In genomic region chr10:60134201-60134600, GRCm38 (mm10) we compare ENCODE assay signal across 24 mouse cellular contexts. TPM values are rescaled to one million over a fixed set of nuclear protein-coding genes. Genes with fewer than 3 reads are reported as not detected.
DNase-seq lines count a peak whose midpoint lies in the region; ATAC-seq lines count a peak whose summit lies in the region.
"Had no signal": no experiment of that assay in that cellular context is flagged by ENCODE, and none has a peak within 500 bp of the region (broad histone marks: within the 10 kb centered on the region; RNA-seq: fewer than 3 reads in every experiment).

No protein-coding gene starts in this region.

- H3K9ac ChIP-seq in hindbrain, embryonic 12.5 days = no peak overlapping the region
- H3K9ac ChIP-seq in neural tube, embryonic 15.5 days (replicated peaks) = no peak overlapping the region
- H3K9ac ChIP-seq in limb, embryonic 13.5 days = no peak overlapping the region
- no peak overlapping the region for H3K9ac ChIP-seq in forebrain, embryonic 13.5 days
- H3K9ac ChIP-seq: forebrain, embryonic 12.5 days; limb, embryonic 15.5 days; liver, embryonic 14.5 days had no signal

- H3K4me3 ChIP-seq in hindbrain, embryonic 10.5 days = no peak overlapping the region
- H3K4me3 ChIP-seq in hindbrain, embryonic 12.5 days = no peak overlapping the region
- no peak overlapping the region for H3K4me3 ChIP-seq in neural tube, embryonic 15.5 days (replicated peaks)
- H3K4me3 ChIP-seq in embryonic facial prominence, embryonic 10.5 days = no peak overlapping the region
- no peak overlapping the region for H3K4me3 ChIP-seq in limb, embryonic 13.5 days
- H3K4me3 ChIP-seq in forebrain, embryonic 13.5 days = no peak overlapping the region
- H3K4me3 ChIP-seq: forebrain, embryonic 12.5 days; heart, embryonic 10.5 days; layer of hippocampus, adult 2 months; limb, embryonic 15.5 days had no signal

- no peaks in the 10 kb centered on the region for H3K9me3 ChIP-seq in hindbrain, embryonic 10.5 days
- H3K9me3 ChIP-seq in hindbrain, embryonic 12.5 days (replicated peaks) = no peaks in the 10 kb centered on the region
- no peaks in the 10 kb centered on the region for H3K9me3 ChIP-seq in neural tube, embryonic 15.5 days (replicated peaks)
- no peaks in the 10 kb centered on the region for H3K9me3 ChIP-seq in embryonic facial prominence, embryonic 10.5 days
- no peaks in the 10 kb centered on the region for H3K9me3 ChIP-seq in limb, embryonic 13.5 days
- no peaks in the 10 kb centered on the region for H3K9me3 ChIP-seq in forebrain, embryonic 13.5 days (replicated peaks)
- H3K9me3 ChIP-seq: forebrain, embryonic 12.5 days; heart, embryonic 10.5 days; limb, embryonic 15.5 days had no signal

- H3K4me1 ChIP-seq in hindbrain, embryonic 10.5 days (replicated peaks) = peaks cover 20% of the 10 kb centered on the region
- peaks cover 4% of the 10 kb centered on the region; the same call in 1 of the 2 replicates for H3K4me1 ChIP-seq in hindbrain, embryonic 12.5 days
- 0 out of 2 replicates have a peak, but pooled peaks cover 9% of the 10 kb centered on the region for H3K4me1 ChIP-seq in neural tube, embryonic 15.5 days
- peaks cover 20% of the 10 kb centered on the region for H3K4me1 ChIP-seq in embryonic facial prominence, embryonic 10.5 days
- peaks cover 15% of the 10 kb centered on the region for H3K4me1 ChIP-seq in limb, embryonic 13.5 days
- H3K4me1 ChIP-seq in forebrain, embryonic 13.5 days = no peaks in the 10 kb centered on the region

- H3K27ac ChIP-seq in hindbrain, embryonic 10.5 days = peak overlapping the region; percentile 26; the same call in 1 of the 2 replicates
- no peak overlapping the region for H3K27ac ChIP-seq in hindbrain, embryonic 12.5 days
- 0 out of 2 replicates have a peak overlapping the region, but pooled peaks have one; percentile 13 for H3K27ac ChIP-seq in neural tube, embryonic 15.5 days (replicated peaks)
- H3K27ac ChIP-seq in embryonic facial prominence, embryonic 10.5 days (replicated peaks) = peak overlapping the region; percentile 36
- no peak overlapping the region for H3K27ac ChIP-seq in limb, embryonic 13.5 days
- no peak overlapping the region for H3K27ac ChIP-seq in forebrain, embryonic 13.5 days
- H3K27ac ChIP-seq: forebrain, embryonic 12.5 days; layer of hippocampus, adult 2 months; limb, embryonic 15.5 days; liver, embryonic 14.5 days had no signal

- peaks cover 21% of the 10 kb centered on the region for H3K36me3 ChIP-seq in hindbrain, embryonic 10.5 days
- H3K36me3 ChIP-seq in hindbrain, embryonic 12.5 days = no peaks in the 10 kb centered on the region; the same call in none of the 2 replicates
- peaks cover 30% of the 10 kb centered on the region for H3K36me3 ChIP-seq in neural tube, embryonic 15.5 days
- H3K36me3 ChIP-seq in embryonic facial prominence, embryonic 10.5 days (replicated peaks) = no peaks in the 10 kb centered on the region
- H3K36me3 ChIP-seq in limb, embryonic 13.5 days = no peaks in the 10 kb centered on the region
- H3K36me3 ChIP-seq in forebrain, embryonic 13.5 days (ENCODE audit: poor library complexity, severe bottlenecking) = peaks cover 16% of the 10 kb centered on the region; the same call in 1 of the 2 replicates
- H3K36me3 ChIP-seq: forebrain, embryonic 12.5 days; heart, embryonic 10.5 days had no signal

- 49% methylated on average over 9 of the region's 9 CpGs for WGBS in hindbrain, embryonic 10.5 days
- WGBS in hindbrain, embryonic 12.5 days = 54% methylated on average over 9 of the region's 9 CpGs
- 63% methylated on average over 9 of the region's 9 CpGs for WGBS in neural tube, embryonic 15.5 days
- WGBS in embryonic facial prominence, embryonic 10.5 days = 53% methylated on average over 9 of the region's 9 CpGs
- WGBS in limb, embryonic 13.5 days = 51% methylated on average over 9 of the region's 9 CpGs
- 51% methylated on average over 9 of the region's 9 CpGs for WGBS in forebrain, embryonic 13.5 days

- H3K4me2 ChIP-seq in hindbrain, embryonic 12.5 days (replicated peaks) = no peak overlapping the region
- no peak overlapping the region for H3K4me2 ChIP-seq in neural tube, embryonic 15.5 days
- peak overlapping the region; percentile 38; the same call in 1 of the 2 replicates for H3K4me2 ChIP-seq in limb, embryonic 13.5 days (replicated peaks)
- no peak overlapping the region for H3K4me2 ChIP-seq in forebrain, embryonic 13.5 days
- H3K4me2 ChIP-seq: forebrain, embryonic 12.5 days; midbrain, embryonic 11.5 days had no signal

- DNase-seq in hindbrain, embryonic 10.5 days (ENCODE audit: low spot score) = no peak
- DNase-seq in neural tube, embryonic 10.5 days (ENCODE audit: extremely low spot score, low spot score) = no peak
- no peak for DNase-seq in embryonic facial prominence, embryonic 10.5 days (ENCODE audit: low spot score)
- no peak for DNase-seq in thymus, postnatal 14 days
- DNase-seq: adrenal gland, postnatal 14 days; cerebellum, adult 8-10 months; gastrocnemius, postnatal 10 days; kidney, adult 8-10 months; kidney, postnatal 25 days; right cerebral cortex, postnatal 25 days; spleen, adult 18-20 months; thymus, postnatal 25 days had no signal

- ATAC-seq in hindbrain, embryonic 12.5 days (ENCODE audit: low FRiP score) = no peak
- no peak for ATAC-seq in neural tube, embryonic 15.5 days (ENCODE audit: low FRiP score)
- no peak for ATAC-seq in limb, embryonic 13.5 days (ENCODE audit: low FRiP score, low read depth)
- no peak for ATAC-seq in forebrain, embryonic 13.5 days
- ATAC-seq: CD4-positive, CD25-positive, alpha-beta regulatory T cell, adult 4 months; lung, postnatal 0 days had no signal

- H3K27me3 ChIP-seq in hindbrain, embryonic 10.5 days (ENCODE audit: insufficient read depth, poor library complexity, severe bottlenecking) = no peaks in the 10 kb centered on the region
- no peaks in the 10 kb centered on the region for H3K27me3 ChIP-seq in hindbrain, embryonic 12.5 days
- H3K27me3 ChIP-seq in neural tube, embryonic 15.5 days (replicated peaks) = no peaks in the 10 kb centered on the region
- H3K27me3 ChIP-seq in embryonic facial prominence, embryonic 10.5 days (replicated peaks; ENCODE audit: low read depth, poor library complexity, severe bottlenecking) = no peaks in the 10 kb centered on the region
- no peaks in the 10 kb centered on the region for H3K27me3 ChIP-seq in limb, embryonic 13.5 days
- no peaks in the 10 kb centered on the region for H3K27me3 ChIP-seq in forebrain, embryonic 13.5 days
- H3K27me3 ChIP-seq: forebrain, embryonic 12.5 days; limb, embryonic 15.5 days had no signal

RNA-seq across cellular contexts. Expression of gene Spock2, which starts 28.2 kb away (rescaled TPM):
- 17.7 and 20.4 TPM in 2 replicates for polyA plus RNA-seq in hindbrain, embryonic 10.5 days (2016; fragmentation: Nextera tagmentation; extraction: Ambion mirVana)
- 35.4 and 38.6 TPM in 2 replicates for polyA plus RNA-seq in hindbrain, embryonic 12.5 days (2016; fragmentation: Nextera tagmentation; extraction: Ambion mirVana)
- 114 and 122 TPM in 2 replicates for polyA plus RNA-seq in neural tube, embryonic 15.5 days (2015; fragmentation: Nextera tagmentation; extraction: Ambion mirVana)
- polyA plus RNA-seq in embryonic facial prominence, embryonic 10.5 days (2016; fragmentation: Nextera tagmentation; extraction: Ambion mirVana) = 8.6 and 8.9 TPM in 2 replicates
- polyA plus RNA-seq in limb, embryonic 13.5 days (2015; fragmentation: Nextera tagmentation; extraction: Ambion mirVana) = 6.1 and 7.2 TPM in 2 replicates
- polyA plus RNA-seq in forebrain, embryonic 13.5 days (2015; fragmentation: Nextera tagmentation; extraction: Ambion mirVana) = 19.7 and 25.9 TPM in 2 replicates

Comparison
In these comparisons a context has a peak if more than half of its experiments do, and no peak if none do; other contexts are left out.
1. H3K27ac ChIP-seq: peak in hindbrain, embryonic 10.5 days (single experiment), neural tube, embryonic 15.5 days (single experiment) and embryonic facial prominence, embryonic 10.5 days (single experiment); none in hindbrain, embryonic 12.5 days (single experiment), limb, embryonic 13.5 days (single experiment) and forebrain, embryonic 13.5 days (single experiment).